Mouse (Mus musculus): ENCODE measurements around the gene Kcnq5.

Gene Kcnq5

GRCm38 (mm10) chr1:21961251-21962082, at the start of gene Kcnq5:
Gene Kcnq5, minus strand, starts transcription at chr1:21961942.
- peak; percentile 72 for DNase-seq (ENCODE audit: extremely low spot score)

DNA sequence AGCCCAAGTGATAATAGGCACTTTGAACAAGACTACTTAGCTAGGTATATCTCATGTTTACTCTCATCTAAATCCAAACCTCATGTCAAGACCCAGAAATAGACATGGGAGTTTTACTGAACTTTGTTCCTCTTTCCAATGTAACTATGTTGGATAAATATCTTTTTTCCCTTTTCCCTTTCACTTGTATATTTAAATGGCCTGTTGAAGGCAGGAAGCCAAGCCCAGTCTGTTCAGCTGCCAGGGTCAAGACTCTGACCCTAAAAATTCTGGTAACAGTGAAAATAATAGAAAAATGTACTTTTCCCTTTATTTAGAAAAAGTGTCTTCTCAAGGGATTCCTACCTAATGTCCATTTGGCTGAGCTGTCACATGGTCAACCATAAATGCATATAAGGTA, 18.0 kb upstream of the Kcnq5 start:
- no peak for DNase-seq (ENCODE audit: extremely low spot score)

DNA sequence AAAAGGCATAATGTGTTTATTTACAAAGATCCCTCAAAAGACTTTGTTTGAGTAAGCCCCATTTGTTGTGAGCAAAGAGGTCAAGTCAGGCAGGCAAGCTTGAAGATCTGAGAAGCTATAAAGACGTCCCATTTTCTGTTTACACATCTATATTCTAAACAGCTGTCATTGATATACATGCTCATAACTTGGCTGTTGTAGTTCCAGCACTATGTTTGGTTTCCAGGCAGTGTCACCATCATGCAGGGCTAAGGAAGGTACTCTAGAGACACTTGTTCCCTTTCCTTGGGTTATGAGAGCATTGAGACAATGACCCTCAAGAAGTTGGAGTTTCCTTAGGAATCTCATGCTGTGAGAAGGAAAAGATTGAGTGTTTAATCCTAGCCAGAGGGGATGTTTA, 17.6 kb upstream of the Kcnq5 start:
- DNase-seq (ENCODE audit: extremely low spot score): no peak

DNA sequence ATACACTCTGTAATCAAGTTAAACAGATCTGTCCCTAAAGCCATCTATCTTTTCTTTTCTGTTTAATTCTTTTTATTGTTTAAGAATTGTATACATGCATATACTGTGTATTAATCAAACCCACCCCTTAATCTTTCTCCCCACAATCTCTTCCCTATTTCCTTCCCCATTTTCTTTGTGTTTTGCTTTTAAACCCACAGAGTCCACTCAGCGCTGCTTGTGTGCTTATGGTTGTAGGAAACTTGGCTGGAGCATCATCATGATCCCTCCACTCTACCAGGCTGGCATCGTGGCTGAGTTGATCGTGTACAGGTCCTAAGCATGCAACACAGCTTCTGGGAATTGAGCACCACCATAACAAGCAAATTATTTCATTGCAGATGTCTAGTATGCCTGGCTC, 12.3 kb upstream of the Kcnq5 start:
- DNase-seq (ENCODE audit: extremely low spot score): no peak

- no peak for DNase-seq (ENCODE audit: extremely low spot score)
Measured at GRCm38 (mm10) chr1:21967139-21967538, 5.4 kb upstream of the Kcnq5 start.

DNA sequence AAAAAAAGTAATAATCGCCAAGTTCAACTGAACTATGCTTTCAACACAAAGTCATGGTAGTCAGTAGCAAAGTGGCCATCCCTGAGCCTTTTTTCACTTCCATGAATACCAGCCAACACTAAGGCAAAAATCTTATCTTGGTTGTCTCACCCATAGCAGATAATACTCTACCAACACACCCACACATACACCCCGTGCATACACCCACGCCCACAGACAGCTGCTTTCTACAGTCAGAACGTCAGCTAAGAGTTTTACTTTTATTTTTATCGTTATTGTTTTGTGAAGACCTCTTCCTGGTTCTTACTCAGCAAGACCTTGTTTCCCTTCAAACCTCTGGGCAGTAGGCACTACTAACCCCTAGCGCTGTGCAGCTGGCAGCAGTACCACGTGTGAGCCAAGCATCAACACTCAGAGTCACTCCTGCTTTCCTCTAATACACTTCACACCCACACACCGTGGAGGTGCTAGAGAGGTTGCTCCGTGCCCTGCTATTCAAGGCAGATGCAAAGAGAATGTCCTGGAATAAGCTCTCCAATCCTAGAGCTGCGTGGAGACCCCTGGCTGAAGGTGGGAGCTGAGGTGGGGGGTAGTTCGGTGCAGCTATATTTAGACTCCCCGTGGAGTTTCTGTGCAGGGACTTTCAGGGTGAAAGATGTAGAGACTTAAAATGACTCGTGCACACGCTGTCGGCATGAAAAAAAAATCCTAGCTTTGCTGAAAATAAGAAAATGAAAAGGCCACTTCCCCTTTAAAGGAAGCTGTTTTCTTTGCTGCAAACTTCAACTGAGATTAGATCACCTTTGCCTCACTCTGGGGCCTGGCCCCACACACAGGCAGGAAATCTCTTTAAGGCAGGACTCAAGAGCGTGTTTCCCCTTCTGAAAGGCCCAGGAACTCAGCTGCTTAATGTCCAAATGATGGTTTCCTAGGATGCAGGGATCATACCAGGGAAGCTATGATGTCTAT, 1.4 kb upstream of the Kcnq5 start:
- no peak for DNase-seq (ENCODE audit: extremely low spot score)

DNA sequence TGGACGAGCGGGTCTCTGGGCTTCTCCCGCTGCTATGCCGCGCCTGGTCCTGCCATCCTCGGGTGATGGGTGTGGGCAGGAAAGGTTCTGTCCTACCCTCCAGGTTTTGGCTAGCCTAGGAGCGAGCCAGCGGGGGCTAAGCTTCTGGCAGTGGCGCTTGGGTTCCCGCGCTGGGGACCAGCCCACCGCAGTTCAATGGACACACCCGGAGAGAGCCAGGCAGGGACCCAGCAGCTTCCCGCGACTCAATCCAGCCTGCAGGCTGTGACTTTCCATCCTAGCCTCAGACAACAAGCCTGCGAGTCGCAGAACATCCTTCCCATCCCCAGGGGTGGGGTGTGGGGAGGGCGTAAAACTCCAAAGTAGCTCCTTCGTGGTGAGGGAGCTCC, 335 bp upstream of the Kcnq5 start:
- DNase-seq (ENCODE audit: extremely low spot score): peak; percentile 57

- DNase-seq (ENCODE audit: extremely low spot score): peak; percentile 59
Measured at GRCm38 (mm10) chr1:21960421-21961250, 1.1 kb downstream of the Kcnq5 start.

DNA sequence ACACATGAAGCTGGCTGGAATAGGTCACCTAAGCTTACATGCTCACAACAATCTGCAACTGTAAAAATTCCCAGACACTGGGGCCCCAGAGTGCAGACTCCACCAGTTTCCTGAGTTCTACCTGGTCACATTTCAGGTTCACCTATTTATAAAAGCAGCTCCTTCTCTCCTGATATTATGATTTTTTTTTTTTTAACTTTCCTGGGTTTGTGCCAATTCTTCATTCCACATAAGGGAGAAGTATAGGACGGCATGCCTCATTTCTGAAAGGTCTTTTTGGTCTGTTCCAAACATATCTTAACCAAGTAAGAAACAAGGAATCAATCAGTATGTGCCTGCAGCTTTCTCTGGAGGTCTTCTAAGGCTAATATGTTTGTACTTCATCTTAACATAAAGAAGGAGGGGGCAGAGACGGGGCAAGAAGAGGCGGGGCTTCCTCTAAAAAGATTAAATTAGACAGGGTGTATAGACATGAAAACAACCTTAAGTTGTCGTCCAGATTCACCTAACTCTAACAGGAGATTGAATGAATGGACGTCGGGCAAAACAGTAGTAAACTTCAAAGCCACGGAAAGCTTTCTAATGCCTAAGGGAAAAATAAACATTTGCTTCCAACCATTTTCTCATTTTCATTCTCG, 2.0 kb downstream of the Kcnq5 start:
- DNase-seq (ENCODE audit: extremely low spot score): no peak

DNA sequence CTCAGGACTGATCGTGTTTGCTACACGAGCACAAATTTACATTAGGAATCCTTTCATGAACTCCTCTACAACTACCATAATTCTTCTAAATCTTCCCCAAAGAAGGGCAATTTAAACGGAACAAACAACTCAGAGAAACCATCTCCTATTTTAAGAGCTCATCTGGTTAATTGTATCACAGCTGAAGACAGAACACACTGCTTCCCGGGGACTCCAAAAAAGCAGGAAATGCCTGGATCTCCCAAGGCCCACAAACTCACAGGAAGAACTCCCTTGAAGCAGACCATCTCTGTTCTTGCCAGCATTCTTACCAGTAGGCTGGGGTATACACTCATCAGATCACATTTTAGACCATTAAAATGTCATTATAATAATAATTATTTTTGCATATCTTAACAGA, 3.7 kb downstream of the Kcnq5 start:
- DNase-seq (ENCODE audit: extremely low spot score): no peak

GRCm38 (mm10) chr1:21940831-21941230, 20.9 kb downstream of the Kcnq5 start:
- DNase-seq (ENCODE audit: extremely low spot score): no peak

DNA sequence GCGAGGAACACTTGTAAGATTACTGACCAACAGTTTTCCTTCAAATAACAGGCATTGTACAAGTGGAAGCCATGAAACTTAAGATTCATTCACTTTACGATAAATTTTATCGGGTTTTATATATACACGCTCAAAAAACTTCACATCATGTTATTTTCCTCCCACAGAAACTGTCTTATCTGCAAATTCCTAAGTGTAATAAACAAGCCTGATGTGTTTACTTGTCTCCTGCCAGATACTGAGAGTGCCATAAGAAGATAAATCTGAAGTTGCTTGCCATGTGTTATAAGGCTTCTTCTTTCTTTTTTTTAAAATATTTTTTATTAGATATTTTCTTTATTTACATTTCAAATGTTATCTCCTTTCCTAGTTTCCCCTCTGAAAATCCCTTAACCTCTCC, 34.6 kb downstream of the Kcnq5 start:
- no peak for DNase-seq (ENCODE audit: extremely low spot score)

- DNase-seq (ENCODE audit: extremely low spot score): no peak
Measured at GRCm38 (mm10) chr1:21923293-21923642, 38.5 kb downstream of the Kcnq5 start.

- no peak for DNase-seq (ENCODE audit: extremely low spot score)
Measured at GRCm38 (mm10) chr1:21922578-21923292, 39.0 kb downstream of the Kcnq5 start.

GRCm38 (mm10) chr1:21919276-21919675, 42.5 kb downstream of the Kcnq5 start:
- DNase-seq (ENCODE audit: extremely low spot score): no peak

- no peak for DNase-seq (ENCODE audit: extremely low spot score)
Measured at GRCm38 (mm10) chr1:21896067-21896719, 65.5 kb downstream of the Kcnq5 start.

DNA sequence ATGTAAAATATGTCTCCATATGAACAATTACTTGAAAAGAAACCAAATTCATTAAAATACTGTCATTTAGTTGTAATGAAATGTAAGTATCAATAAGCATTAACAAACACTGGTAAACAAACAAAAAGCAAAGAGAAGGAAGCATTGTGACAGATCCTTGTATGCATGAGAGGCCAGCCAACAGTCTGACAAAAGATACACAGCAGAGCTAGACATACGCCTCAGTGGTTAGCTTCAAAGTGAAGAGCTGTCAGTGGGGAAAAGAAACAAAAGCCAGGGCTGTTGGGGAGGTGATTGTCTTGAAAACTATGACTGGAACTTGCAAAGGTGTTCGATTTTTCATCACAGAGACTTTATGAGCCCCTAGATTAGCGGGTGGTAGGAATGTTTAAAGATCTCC, 78.0 kb downstream of the Kcnq5 start:
- no peak for DNase-seq (ENCODE audit: extremely low spot score)

- no peak for DNase-seq (ENCODE audit: extremely low spot score)
Measured at GRCm38 (mm10) chr1:21870889-21871288, 90.9 kb downstream of the Kcnq5 start.

- DNase-seq (ENCODE audit: extremely low spot score): no peak
Measured at GRCm38 (mm10) chr1:21868484-21868883, 93.3 kb downstream of the Kcnq5 start.

- DNase-seq (ENCODE audit: extremely low spot score): no peak
Measured at GRCm38 (mm10) chr1:21856399-21856798, 105.3 kb downstream of the Kcnq5 start.

All from embryo, embryonic 9.5 days (tissue).